Mouse (Mus musculus) splenic B cell, adult 2 months (primary cell): Measurements from ENCODE around the gene Cnot1.
A peak's percentile ranks its signal among the peaks of the same experiment; 100 is the strongest.

Experiments
- DNase-seq: peaks from one replicate; pipeline ENCODE4 v3.0.0-alpha.2; 2011; ENCODE audit warnings: low read depth, low spot score
- H3K27me3 ChIP-seq: 2 replicates; pipeline ENCODE4 v1.6.1; 2012; ENCODE audit warnings: mild to moderate bottlenecking, low read length, moderate library complexity, mixed read lengths; ENCODE audit not compliant: control insufficient read depth, poor library complexity, insufficient read depth, severe bottlenecking
- H3K36me3 ChIP-seq: 2 replicates; pipeline ENCODE4 v1.6.1; 2012; ENCODE audit warnings: mild to moderate bottlenecking, low read length, moderate library complexity, mixed read lengths; ENCODE audit not compliant: control insufficient read depth, poor library complexity, insufficient read depth, severe bottlenecking

Gene Cnot1

DNA sequence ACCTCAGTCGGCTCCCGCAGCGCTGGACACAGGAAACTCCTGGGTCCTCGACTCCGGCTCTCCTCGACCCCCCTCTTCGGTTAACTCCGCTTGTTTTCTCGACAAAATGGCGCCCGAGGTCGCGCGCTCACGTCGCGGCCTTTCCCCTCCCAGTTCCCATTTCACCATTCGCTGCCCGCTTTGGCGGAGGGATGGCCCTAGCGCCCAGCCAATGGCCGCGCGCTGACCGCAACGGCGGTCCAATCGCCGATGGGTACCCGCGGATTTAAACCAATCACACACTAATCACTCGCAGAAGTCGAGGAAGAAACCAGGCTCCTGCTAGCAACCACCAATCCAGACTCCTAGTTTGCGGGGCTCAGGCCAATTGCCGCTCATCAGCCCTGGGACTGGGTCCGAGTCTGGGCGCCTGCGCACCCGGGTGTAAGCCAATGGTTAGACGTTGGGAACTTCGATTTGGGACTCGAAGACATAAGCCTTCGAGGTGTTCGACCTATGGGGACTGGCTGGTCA, at the start of gene Cnot1:
Gene Cnot1 (minus strand): TSS at position 134 of the 513 bp plus-strand sequence.
- DNase-seq, result peak; percentile 97
- H3K27me3 ChIP-seq, result no peaks in the 10 kb centered on the region
- H3K36me3 ChIP-seq, result no peaks in the 10 kb centered on the region

DNA sequence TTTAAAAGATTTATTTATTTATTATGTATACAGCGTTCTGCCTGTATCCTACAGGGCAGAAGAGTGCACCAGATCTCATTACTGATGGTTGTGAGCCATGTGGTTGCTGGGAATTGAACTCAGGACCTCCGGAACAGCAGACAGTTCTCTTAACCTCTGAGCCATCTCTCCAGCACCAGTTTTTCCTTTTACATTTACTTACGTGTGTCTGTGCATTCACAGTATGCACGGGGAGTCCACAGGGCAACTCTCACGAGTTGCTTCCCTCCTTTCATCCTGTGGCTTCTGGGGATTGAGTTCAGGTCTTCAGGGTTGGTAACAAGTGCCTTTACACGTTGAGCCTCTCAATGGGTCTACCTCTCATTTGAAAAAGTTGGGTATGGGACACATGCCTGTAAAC, 46.9 kb upstream of the Cnot1 start:
- no peaks in the 10 kb centered on the region for H3K36me3 ChIP-seq
- no peaks in the 10 kb centered on the region; the same call in 1 of the 2 replicates for H3K27me3 ChIP-seq
- no peak for DNase-seq

- Histone ChIP-seq H3K36me3 (peaks cover 2% of the 10 kb centered on the region; the same call in 1 of the 2 replicates), H3K27me3 (no peaks in the 10 kb centered on the region; the same call in 1 of the 2 replicates)
- peak; percentile 93 for DNase-seq
Measured at GRCm38 (mm10) chr8:95853102-95853843, 46.0 kb upstream of the Cnot1 start, which contains the start of gene Slc38a7. Gene Slc38a7, minus strand, starts transcription at chr8:95853539.

DNA sequence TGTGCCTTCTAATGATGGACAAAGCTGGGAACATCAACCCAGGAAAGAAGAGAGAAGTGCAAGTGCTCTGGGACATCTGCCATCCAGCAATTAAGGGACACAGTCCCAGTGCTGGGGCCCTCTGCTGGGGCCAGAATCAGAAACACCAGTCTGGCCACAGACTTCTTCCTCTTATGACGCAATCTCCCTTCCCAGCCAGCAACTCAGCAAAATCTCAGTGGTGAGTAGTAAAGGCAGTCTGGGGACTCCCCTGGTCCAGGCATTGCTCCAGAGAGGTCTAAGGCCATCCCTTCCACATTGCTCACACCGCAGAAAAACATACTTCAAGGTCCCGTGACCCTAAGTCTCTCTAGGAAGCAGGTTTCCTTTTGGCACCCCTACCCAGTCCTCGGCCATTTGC, 45.0 kb upstream of the Cnot1 start:
- DNase-seq, result peak; percentile 32
- Histone ChIP-seq H3K27me3 (no peaks in the 10 kb centered on the region; the same call in 1 of the 2 replicates), H3K36me3 (peaks cover 3% of the 10 kb centered on the region)

DNA sequence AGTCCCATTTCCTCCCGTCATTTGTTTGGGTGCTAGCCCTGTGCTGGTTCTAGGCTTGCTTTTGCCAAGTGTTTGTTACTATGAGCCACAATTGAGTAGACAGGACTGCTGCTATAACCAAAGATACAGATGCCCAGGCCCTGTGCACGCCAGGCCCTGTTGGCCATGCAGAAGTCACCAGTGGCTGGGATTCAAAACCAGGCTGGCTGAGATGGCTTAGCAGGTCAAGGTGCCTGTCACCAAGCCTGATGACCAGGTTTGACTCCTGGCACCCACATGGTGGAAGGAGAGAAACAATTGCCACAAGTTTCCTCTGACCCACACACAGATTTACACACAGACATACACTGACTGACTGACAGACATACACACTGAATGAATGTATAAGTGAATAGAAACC, 43.1 kb upstream of the Cnot1 start:
- no peak for DNase-seq
- H3K27me3 ChIP-seq, result no peaks in the 10 kb centered on the region; the same call in 1 of the 2 replicates
- peaks cover 5% of the 10 kb centered on the region for H3K36me3 ChIP-seq

DNA sequence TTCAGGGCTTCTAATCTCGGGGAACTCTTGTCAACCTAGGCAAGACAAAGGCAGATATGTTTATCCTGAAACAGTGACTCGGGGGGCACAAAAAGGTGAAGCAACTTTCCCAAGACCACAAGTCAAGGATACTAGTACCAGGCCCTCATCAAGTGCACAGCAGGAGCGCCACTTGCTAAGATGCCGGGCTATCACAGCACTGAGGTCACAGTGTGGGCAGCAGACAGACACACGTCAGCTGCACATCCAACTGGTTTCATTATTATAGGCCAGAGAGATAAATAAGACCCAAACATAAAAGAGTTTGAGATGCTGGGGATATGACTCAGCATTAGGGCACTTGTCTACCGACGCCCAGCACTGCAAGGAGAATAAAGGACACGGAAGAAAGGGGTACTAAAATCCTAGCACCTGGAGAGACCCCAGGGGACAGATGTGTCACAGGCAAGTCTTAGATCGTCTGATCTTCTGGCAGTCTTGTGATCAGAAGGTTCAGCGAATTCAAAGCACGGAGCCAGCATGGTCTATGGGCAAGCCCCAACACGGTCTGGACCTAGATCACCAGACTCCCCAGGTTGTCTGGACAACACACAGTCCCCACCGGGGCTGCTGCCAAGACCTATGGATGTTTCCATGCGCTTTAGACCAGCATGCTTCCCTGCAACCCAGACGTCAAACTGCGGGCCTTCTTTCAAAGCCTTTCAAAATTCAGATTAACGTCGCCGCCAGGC, 41.6 kb upstream of the Cnot1 start:
- Histone ChIP-seq H3K27me3 (no peaks in the 10 kb centered on the region; the same call in 1 of the 2 replicates), H3K36me3 (peaks cover 5% of the 10 kb centered on the region)
- DNase-seq, result no peak

GRCm38 (mm10) chr8:95848061-95848551, 40.8 kb upstream of the Cnot1 start:
- Histone ChIP-seq H3K36me3 (peaks cover 5% of the 10 kb centered on the region), H3K27me3 (no peaks in the 10 kb centered on the region)
- no peak for DNase-seq

- DNase-seq, result no peak
- Histone ChIP-seq H3K36me3 (peaks cover 7% of the 10 kb centered on the region), H3K27me3 (no peaks in the 10 kb centered on the region)
Measured at GRCm38 (mm10) chr8:95845026-95845425, 37.8 kb upstream of the Cnot1 start.

GRCm38 (mm10) chr8:95843968-95844367, 36.7 kb upstream of the Cnot1 start:
- H3K27me3 ChIP-seq, result no peaks in the 10 kb centered on the region
- H3K36me3 ChIP-seq, result peaks cover 7% of the 10 kb centered on the region
- DNase-seq, result no peak

DNA sequence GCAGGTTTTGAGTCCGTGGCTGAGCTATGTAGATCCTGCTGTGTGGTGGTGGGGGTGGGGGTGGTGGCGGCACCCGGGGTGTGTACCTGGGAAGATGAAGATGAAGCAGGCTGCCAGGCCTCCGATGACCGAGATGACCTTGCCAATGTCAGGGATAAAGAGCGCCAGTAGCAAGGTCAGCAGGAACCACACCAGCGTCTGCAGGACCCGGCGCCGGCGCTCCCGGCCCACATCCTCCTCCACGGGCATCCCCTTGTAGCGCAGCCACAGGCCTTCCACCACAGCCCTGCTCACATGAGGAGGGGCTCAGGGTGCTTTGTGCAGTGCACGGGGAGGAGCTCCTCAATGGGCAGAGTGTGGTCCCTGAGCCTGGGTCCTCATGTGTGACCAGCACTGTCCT, 34.2 kb upstream of the Cnot1 start:
- Histone ChIP-seq H3K36me3 (peaks cover 4% of the 10 kb centered on the region), H3K27me3 (no peaks in the 10 kb centered on the region)
- DNase-seq, result no peak

DNA sequence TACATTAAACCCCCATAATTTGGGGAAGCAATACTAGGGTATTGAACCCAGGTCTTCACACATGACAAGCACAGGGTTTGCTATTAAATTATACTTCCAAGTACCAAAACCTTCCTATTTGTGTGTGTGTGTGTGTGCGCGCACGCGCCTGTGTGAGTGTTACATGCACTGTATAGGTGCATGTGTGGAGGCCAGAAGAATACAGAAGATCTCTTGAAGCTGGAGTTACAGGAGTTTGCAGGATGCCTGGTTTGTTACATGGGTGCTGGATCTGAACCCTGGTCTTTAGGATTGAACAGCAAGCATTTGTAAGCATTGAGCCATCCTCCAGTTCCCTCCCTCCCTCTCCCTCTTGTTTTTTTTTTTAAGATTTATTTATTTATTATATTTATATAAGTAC, 32.0 kb upstream of the Cnot1 start:
- peaks cover 2% of the 10 kb centered on the region; the same call in 1 of the 2 replicates for H3K36me3 ChIP-seq
- no peak for DNase-seq
- H3K27me3 ChIP-seq, result no peaks in the 10 kb centered on the region

DNA sequence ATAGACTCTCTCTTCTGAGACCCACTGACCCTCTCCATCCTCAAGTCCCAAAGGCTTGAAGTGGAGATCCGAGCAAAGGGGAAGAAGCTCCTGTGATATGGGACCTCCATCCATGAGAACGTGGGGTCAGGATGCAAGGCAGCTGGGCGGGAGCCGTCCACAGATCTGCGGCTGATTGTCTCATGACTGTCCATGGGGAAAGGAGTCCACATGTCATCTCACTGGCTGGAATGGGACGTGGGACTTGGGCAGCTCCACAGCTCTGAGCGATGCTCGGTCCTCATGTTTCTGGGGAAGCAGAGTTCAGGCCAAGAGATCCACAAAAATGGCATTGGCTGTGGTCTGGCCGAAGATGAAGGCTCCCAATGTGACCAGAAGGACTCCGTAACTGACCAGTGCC, 30.0 kb upstream of the Cnot1 start:
- DNase-seq, result no peak
- no peaks in the 10 kb centered on the region for H3K27me3 ChIP-seq
- peaks cover 2% of the 10 kb centered on the region; the same call in 1 of the 2 replicates for H3K36me3 ChIP-seq

GRCm38 (mm10) chr8:95835891-95836290, 28.6 kb upstream of the Cnot1 start:
- Histone ChIP-seq H3K27me3 (no peaks in the 10 kb centered on the region), H3K36me3 (peaks cover 2% of the 10 kb centered on the region; the same call in 1 of the 2 replicates)
- no peak for DNase-seq

DNA sequence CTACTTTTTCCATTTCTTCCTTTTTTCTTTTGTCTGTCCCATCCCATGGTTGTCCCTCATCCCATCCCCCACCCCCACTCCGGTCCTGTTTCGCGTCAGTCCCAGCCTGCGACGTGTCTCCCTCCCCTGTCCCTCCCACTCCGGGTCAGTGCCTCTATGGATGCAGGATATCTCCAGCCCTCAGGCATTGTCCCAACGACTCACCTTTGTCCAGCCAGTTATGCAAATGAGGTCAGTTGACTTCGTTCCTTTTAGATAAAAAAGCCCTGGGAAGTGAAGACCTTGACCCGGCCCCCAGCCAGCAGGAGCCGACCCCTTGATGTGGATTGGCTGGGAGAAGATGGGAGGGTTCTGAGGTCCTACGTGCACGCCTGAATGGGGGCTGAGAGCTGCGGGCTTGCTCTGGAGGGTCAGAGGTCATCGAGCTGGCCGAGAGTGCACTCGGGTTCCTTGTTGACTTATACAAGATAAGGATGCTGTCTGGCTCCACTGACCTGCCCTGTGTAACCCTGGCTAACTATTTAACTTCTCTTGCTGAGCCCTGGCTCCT, 26.2 kb upstream of the Cnot1 start:
- Histone ChIP-seq H3K27me3 (no peaks in the 10 kb centered on the region), H3K36me3 (no peaks in the 10 kb centered on the region; the same call in 1 of the 2 replicates)
- DNase-seq, result no peak
